Mouse (Mus musculus) neural tube, embryonic 11.5 days (tissue): ENCODE results near the gene Adcy5. TPM values are rescaled to one million over a fixed set of nuclear protein-coding genes. Genes with fewer than 3 reads are reported as not detected.

Experiments
- ATAC-seq: fragments of 200-750 bp; cut with Nextera tagmentation; 2 replicates; pipeline ENCODE4 v1.8.0; 2017; ENCODE audit warnings: moderate number of reproducible peaks, mild to moderate bottlenecking, moderate TSS enrichment, moderate library complexity; ENCODE audit not compliant: insufficient read depth, low FRiP score, low TSS enrichment
- DNase-seq: peaks from one replicate; pipeline ENCODE4 v3.0.0-alpha.2; 2015; ENCODE audit warnings: low spot score
- H3K27ac ChIP-seq: fragments of 300-500 bp; sonication (generic); 2 replicates; pipeline ENCODE4 v1.5.1; 2014; ENCODE audit warnings: low read depth, mild to moderate bottlenecking, low read length
- H3K27me3 ChIP-seq: fragments of 300-500 bp; sonication (generic); 2 replicates; pipeline ENCODE4 v1.6.1; 2014; ENCODE audit warnings: mild to moderate bottlenecking, low read length, mixed read lengths; ENCODE audit not compliant: control insufficient read depth, insufficient read depth
- H3K36me3 ChIP-seq: fragments of 300-500 bp; sonication (generic); 2 replicates; pipeline ENCODE4 v1.6.1; 2014; ENCODE audit warnings: mild to moderate bottlenecking, low read length, moderate library complexity, mixed read lengths; ENCODE audit not compliant: control insufficient read depth, insufficient read depth
- H3K4me1 ChIP-seq: fragments of 300-500 bp; sonication (generic); 2 replicates; pipeline ENCODE4 v1.6.1; 2014; ENCODE audit warnings: low read length, mixed read lengths; ENCODE audit not compliant: control insufficient read depth, insufficient read depth
- H3K4me2 ChIP-seq: fragments of 300-500 bp; sonication (generic); 2 replicates; pipeline ENCODE4 v1.6.1; 2014; ENCODE audit warnings: low read depth, mild to moderate bottlenecking, moderate library complexity
- H3K4me3 ChIP-seq: fragments of 300-500 bp; sonication (generic); 2 replicates; pipeline ENCODE4 v1.5.1; 2014; ENCODE audit warnings: low read depth, low read length
- H3K9ac ChIP-seq: fragments of 300-500 bp; sonication (generic); 2 replicates; pipeline ENCODE4 v1.6.1; 2014; ENCODE audit warnings: mild to moderate bottlenecking, low read length
- H3K9me3 ChIP-seq: fragments of 300-500 bp; sonication (generic); 2 replicates; pipeline ENCODE4 v1.6.1; 2016; ENCODE audit warnings: low read length; ENCODE audit not compliant: control insufficient read depth
- WGBS: fragments of 180-500 bp; shearing (Covaris S2); extraction: QIAGEN DNeasy Blood & Tissue Kit; methylation state at CpG from one replicate; pipeline ENCODE4 v1.1.7; 2014; 5-methylcytosine and 5-hydroxymethylcytosine counted together
- polyA plus RNA-seq: library from polyadenylated mRNA; unstranded; fragments of >200 nt; fragmentation: Nextera tagmentation; extraction: Ambion mirVana; gene quantifications from 2 replicates; pipeline ENCODE4 v1.2.1, GENCODE M21; 2014

Gene Adcy5
- polyA plus RNA-seq, 1 experiment from 2014 or later: 2.3 TPM

GRCm38 (mm10) chr16:35165361-35165760 is 10.7 kb downstream of the Adcy5 start:
- DNase-seq: no peak
- Histone ChIP-seq H3K36me3 (no peaks in the 10 kb centered on the region), H3K9me3 (no peaks in the 10 kb centered on the region), H3K27me3 (no peaks in the 10 kb centered on the region), H3K4me1 (peaks cover 20% of the 10 kb centered on the region), H3K9ac (no peak overlapping the region), H3K4me3 (no peak overlapping the region), H3K4me2 (no peak overlapping the region), H3K27ac (no peak overlapping the region; the same call in 1 of the 2 replicates)
- WGBS: 83% methylated on average over 6 of the region's 6 CpGs
- no peak for ATAC-seq

DNA sequence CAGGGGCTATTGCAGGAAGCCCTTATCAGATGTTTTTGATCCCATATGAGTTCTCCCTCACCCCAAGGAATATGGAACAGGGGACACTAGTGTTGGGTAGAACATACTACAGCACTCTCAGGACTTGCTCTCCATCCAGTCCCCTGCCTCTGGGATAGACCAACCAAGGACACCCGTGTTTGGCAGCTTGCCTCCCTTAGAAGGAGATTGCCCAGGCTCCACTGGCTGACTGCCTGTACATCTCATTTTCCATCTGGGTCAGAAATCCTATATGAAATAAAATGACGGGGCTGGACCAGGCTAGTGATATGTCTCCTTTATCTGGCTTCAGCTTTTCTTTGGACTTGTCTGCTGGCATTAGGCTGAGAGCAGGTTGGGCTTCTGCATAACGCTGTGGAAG is 11.1 kb downstream of the Adcy5 start:
- Histone ChIP-seq H3K4me2 (no peak overlapping the region), H3K9ac (no peak overlapping the region), H3K4me3 (no peak overlapping the region), H3K27ac (no peak overlapping the region), H3K4me1 (peaks cover 17% of the 10 kb centered on the region), H3K27me3 (no peaks in the 10 kb centered on the region), H3K9me3 (no peaks in the 10 kb centered on the region), H3K36me3 (no peaks in the 10 kb centered on the region)
- 89% methylated on average over 3 of the region's 3 CpGs for WGBS
- no peak for DNase-seq
- no peak for ATAC-seq

DNA sequence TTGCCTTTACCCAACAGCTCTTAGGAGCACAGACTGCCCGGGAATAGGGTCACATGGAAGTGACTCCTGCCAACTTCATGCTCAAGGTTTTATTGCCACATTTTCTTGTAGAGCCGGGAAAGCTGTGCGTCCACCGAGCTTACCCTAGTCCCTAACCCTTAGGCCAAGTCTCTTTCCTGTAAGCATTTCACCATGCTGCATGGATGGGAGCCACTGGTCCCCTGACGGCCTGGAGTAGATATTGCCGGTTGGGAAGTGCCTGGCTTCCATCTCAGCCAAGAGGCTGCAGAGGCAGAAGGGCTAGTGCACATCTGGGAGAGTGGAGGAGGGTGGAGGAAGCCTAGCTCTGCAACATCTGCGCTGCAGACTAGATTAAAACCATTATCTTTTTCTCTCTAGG is 14.8 kb downstream of the Adcy5 start:
- H3K4me1 ChIP-seq: peaks cover 9% of the 10 kb centered on the region; the same call in 1 of the 2 replicates
- DNase-seq: no peak
- no peaks in the 10 kb centered on the region for H3K27me3 ChIP-seq
- H3K27ac ChIP-seq: no peak overlapping the region
- H3K9ac ChIP-seq: no peak overlapping the region
- no peak for ATAC-seq
- H3K4me3 ChIP-seq: no peak overlapping the region
- WGBS: 80% methylated on average over 7 of the region's 7 CpGs
- H3K4me2 ChIP-seq: no peak overlapping the region
- no peaks in the 10 kb centered on the region for H3K9me3 ChIP-seq
- H3K36me3 ChIP-seq: no peaks in the 10 kb centered on the region

GRCm38 (mm10) chr16:35172195-35172594 is 17.5 kb downstream of the Adcy5 start:
- no peaks in the 10 kb centered on the region for H3K9me3 ChIP-seq
- H3K36me3 ChIP-seq: no peaks in the 10 kb centered on the region
- WGBS: 86% methylated on average over 5 of the region's 5 CpGs
- ATAC-seq (no peak), DNase-seq (no peak)
- H3K27me3 ChIP-seq: no peaks in the 10 kb centered on the region
- H3K4me2 ChIP-seq: no peak overlapping the region
- no peak overlapping the region for H3K27ac ChIP-seq
- no peak overlapping the region for H3K4me3 ChIP-seq
- H3K9ac ChIP-seq: no peak overlapping the region
- no peaks in the 10 kb centered on the region for H3K4me1 ChIP-seq

- ATAC-seq (no peak), DNase-seq (no peak)
- WGBS: 78% methylated on average over 3 of the region's 3 CpGs
- Histone ChIP-seq H3K36me3 (no peaks in the 10 kb centered on the region), H3K27me3 (no peaks in the 10 kb centered on the region), H3K27ac (no peak overlapping the region), H3K9ac (no peak overlapping the region), H3K4me1 (no peaks in the 10 kb centered on the region), H3K4me3 (no peak overlapping the region), H3K4me2 (no peak overlapping the region), H3K9me3 (no peaks in the 10 kb centered on the region)
These were observed 23.8 kb downstream of the Adcy5 start for GRCm38 (mm10) chr16:35178516-35178915.

DNA sequence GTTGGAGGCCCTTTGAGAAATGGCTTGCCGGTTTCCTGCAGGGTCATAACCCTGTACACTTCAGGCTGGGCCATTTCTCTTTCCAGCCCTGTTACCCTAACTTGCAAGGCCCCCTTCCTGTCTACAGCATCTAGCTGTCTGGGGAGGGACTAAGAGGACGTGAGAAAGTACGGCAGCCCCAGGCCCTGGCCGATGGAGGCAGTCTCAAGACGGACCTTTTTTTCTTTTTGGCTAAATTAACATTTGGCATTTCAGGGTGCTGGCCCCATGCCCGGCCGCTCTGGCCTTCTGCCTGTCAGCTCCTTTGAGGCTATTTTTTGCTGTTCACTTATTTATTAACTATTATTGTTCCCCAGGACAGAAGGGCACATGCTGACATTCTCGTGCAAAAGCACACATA is 24.4 kb downstream of the Adcy5 start:
- H3K4me3 ChIP-seq: no peak overlapping the region
- H3K9me3 ChIP-seq: no peaks in the 10 kb centered on the region
- H3K27me3 ChIP-seq: no peaks in the 10 kb centered on the region
- no peak overlapping the region for H3K4me2 ChIP-seq
- no peaks in the 10 kb centered on the region for H3K4me1 ChIP-seq
- ATAC-seq: no peak
- no peak overlapping the region for H3K9ac ChIP-seq
- H3K36me3 ChIP-seq: no peaks in the 10 kb centered on the region
- no peak overlapping the region for H3K27ac ChIP-seq
- 70% methylated on average over 8 of the region's 8 CpGs for WGBS
- DNase-seq: no peak

DNA sequence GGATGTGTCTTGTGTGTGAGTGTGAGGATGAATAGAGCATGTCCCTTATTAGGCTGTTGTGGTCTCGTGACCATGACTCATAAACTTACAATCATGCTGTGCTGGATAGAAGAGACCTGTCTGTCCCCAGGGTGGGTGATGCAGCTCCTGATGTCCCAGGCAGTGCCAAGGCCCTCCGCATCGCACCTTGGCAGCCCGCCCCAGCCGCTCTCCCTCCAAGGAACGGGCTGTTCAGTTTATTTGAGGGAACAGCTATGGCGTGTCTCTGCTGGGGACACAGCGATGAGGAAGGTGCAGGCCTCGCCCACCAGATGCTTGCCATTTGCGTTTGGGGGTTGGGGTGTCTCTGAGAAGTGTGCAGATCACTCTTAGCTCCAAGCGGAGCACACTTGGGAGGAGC is 28.5 kb downstream of the Adcy5 start:
- Histone ChIP-seq H3K27ac (no peak overlapping the region), H3K4me3 (no peak overlapping the region), H3K9ac (no peak overlapping the region), H3K27me3 (no peaks in the 10 kb centered on the region), H3K9me3 (no peaks in the 10 kb centered on the region), H3K36me3 (no peaks in the 10 kb centered on the region), H3K4me2 (no peak overlapping the region), H3K4me1 (no peaks in the 10 kb centered on the region)
- 78% methylated on average over 11 of the region's 11 CpGs for WGBS
- ATAC-seq (no peak), DNase-seq (no peak)

GRCm38 (mm10) chr16:35188111-35188510 is 33.4 kb downstream of the Adcy5 start:
- H3K27ac ChIP-seq: no peak overlapping the region
- no peak overlapping the region for H3K9ac ChIP-seq
- H3K4me3 ChIP-seq: no peak overlapping the region
- DNase-seq: no peak
- H3K4me1 ChIP-seq: no peaks in the 10 kb centered on the region
- no peaks in the 10 kb centered on the region for H3K27me3 ChIP-seq
- no peaks in the 10 kb centered on the region for H3K9me3 ChIP-seq
- 85% methylated on average over 4 of the region's 4 CpGs for WGBS
- no peaks in the 10 kb centered on the region for H3K36me3 ChIP-seq
- H3K4me2 ChIP-seq: no peak overlapping the region
- ATAC-seq: no peak

DNA sequence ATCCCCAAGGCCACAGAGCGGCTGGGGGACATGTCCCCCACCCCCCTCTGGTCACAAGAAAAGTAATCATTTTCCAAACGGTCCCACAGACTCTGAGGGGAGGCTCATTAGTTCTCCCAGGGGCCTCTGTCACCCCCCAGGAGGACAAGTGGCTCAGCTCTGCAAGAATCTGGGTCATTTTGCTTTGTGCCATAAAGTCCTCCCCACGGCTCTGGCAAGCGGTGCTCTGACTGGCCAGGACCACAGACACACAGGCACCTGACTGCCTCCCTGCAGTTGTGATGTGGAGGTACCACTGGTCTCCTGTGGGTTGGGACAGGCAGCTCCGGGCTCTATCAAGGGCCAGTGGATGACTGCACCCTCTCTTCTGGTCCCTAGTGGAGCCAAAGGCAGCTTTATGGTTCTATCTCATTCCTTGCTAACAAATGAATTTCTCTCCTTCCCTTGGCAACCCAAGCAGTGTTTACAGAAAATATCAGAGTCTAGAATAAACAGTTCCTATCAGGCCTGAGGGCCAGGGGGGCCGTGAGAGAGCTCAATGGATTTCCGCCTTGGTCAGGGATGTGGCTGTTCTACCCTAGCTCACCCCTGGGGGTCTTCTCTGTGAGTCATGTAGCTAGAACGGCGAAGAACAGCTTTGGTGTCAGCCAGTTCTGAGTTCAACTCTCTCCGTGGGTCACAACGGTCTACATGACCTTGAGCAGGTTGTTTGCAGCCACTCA is 34.9 kb downstream of the Adcy5 start:
- no peak overlapping the region for H3K27ac ChIP-seq
- no peaks in the 10 kb centered on the region for H3K27me3 ChIP-seq
- ATAC-seq (no peak), DNase-seq (no peak)
- no peaks in the 10 kb centered on the region for H3K9me3 ChIP-seq
- WGBS: 74% methylated on average over 11 of the region's 11 CpGs
- H3K4me2 ChIP-seq: no peak overlapping the region
- no peaks in the 10 kb centered on the region for H3K36me3 ChIP-seq
- no peak overlapping the region for H3K9ac ChIP-seq
- no peak overlapping the region for H3K4me3 ChIP-seq
- H3K4me1 ChIP-seq: 0 out of 2 replicates have a peak, but pooled peaks cover 2% of the 10 kb centered on the region
